Mouse (Mus musculus) urinary bladder, postnatal 25 days (tissue): ENCODE measurements around the gene Rbms3.

Experiments
- DNase-seq: peaks from one replicate; pipeline ENCODE4 v3.0.0; 2022; ENCODE audit warnings: low spot score

The Rbms3 gene

DNA sequence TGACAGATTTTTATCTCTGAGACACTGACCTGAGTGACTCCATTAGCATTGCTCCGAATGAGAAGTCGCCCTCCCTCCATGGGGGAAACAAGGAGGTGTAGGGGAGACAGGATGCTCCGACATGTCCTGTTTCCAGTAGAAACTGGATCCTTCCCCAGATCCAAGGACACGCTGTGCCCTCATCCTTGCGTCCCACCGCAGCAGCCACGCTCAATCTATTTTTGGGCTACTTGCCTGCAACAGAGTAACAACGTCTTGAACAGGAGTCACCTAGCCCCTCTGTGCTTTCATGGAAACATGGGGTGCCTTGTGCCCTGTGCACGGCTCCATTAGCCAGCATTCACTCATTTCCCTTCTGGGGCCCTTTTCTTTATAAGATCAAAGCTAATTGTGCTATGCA, at the start of gene Rbms3:
Rbms3 (minus strand) TSS at position 143 of the 400 bp plus-strand sequence.
- DNase-seq, result no peak

GRCm38 (mm10) chr9:117673311-117673710, 43.6 kb upstream of the Rbms3 start:
- DNase-seq, result no peak

DNA sequence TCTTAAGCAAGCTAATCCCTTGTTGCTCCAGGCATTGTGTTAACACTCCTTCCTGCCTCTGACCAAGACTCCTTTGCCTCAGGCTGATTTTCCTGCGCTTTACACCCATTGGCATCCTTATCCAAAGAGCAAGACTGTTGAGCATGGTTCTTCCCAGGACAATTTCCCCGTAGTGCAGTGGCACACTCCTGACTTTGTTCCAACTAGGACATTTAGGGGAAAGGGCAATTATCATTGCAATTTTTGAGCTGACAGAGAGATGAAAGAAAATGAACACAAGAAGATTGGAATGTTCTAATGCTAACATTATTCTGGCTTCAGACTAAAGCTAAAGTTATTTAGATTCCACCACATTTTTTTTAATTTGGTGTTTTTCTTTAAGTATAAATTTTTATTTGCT, 24.9 kb upstream of the Rbms3 start:
- DNase-seq, result no peak

- no peak for DNase-seq
Measured at GRCm38 (mm10) chr9:117653641-117654040, 23.9 kb upstream of the Rbms3 start.

- no peak for DNase-seq
Measured at GRCm38 (mm10) chr9:117646131-117646530, 16.4 kb upstream of the Rbms3 start.

DNA sequence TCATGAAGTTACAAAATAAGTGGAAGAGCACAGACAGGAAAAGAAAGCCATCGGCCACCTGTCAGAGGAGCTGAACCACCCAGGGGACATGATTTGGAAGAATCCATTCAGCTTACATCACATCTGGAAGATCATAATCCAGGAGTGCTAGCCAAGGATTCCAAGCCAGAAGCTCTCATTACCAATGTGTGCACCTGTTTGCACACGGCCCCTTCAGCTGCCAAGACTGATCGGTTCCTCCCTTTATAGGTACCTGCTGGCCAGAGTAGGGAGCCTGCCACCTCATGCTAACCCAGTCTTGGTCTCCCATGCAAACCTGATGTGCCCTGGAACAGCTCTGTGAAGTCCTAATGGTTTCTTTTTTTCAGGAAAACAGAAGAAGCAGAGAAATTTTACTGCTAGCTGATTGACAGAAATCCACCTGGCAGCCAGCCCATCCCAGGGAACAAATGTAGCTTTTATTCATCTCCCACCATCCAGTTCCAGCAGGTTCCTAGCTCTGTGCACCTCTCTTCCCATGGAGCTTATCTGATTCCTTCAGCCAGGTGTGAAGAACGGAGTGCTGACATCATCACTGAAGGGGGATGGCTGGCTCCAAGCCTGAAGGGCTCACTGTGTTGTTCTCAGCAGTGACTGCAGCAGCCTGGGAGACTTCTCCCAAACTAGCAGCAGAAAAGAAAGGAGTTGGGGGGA, 11.5 kb upstream of the Rbms3 start:
- no peak for DNase-seq

GRCm38 (mm10) chr9:117638623-117639185, 9.0 kb upstream of the Rbms3 start:
- no peak for DNase-seq

DNA sequence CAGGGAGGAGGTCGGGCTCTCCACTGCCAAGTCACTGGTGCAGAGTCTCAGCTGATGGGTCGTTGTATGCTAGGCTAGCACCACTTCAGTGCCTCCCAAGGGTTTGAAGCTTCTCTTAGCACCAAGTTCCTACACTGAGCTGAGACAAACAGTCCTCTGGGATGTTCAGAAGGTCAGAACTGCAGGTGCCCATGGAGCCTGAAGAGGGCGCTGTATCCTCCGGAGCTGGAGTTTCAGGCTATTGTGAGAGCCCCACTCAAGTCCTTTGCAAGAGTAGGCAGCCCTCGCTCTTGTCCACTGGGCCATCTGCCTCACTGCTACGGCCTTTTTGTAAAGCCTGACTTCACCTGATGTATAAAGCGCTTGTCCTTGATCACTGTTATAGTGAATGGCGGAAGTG, 6.8 kb upstream of the Rbms3 start:
- DNase-seq, result no peak

DNA sequence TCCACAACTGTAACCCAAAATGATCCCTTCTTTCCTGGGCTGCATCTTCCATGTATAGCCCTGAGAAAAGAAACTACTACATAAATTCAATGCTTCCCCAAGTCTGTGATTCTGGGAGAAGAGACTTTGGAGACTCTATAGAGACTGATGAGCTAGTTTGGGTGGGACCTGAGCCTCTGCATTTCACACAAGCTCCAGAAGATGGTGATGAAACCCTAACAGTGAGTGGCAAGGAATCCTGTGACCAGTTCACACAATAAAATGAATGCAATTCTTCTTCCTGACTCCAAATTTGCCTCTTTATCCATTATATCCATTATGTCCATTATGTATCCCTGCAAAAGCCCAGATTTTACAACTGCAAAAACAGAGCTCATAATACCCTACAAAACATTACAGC, 2.5 kb downstream of the Rbms3 start:
- no peak for DNase-seq

DNA sequence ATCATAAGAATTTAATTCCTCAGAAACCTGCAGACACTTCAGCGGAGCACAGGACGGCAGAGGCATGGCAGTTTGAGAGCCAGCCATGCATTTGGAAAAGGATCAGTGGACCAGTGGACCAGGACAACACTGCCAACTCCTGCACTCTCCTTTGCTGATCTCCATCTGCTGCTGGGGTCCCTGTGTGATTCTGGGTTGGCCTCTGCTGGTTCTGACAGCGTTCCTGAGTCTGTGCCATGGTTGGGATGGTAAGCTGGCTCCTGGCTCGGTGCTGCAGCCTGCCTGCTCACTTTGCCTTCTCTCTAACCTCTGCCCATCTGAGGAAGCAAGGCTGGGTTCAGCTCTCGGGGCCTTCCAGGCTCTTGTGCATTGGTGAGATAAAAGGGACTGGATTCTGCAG, 28.9 kb downstream of the Rbms3 start:
- no peak for DNase-seq

DNA sequence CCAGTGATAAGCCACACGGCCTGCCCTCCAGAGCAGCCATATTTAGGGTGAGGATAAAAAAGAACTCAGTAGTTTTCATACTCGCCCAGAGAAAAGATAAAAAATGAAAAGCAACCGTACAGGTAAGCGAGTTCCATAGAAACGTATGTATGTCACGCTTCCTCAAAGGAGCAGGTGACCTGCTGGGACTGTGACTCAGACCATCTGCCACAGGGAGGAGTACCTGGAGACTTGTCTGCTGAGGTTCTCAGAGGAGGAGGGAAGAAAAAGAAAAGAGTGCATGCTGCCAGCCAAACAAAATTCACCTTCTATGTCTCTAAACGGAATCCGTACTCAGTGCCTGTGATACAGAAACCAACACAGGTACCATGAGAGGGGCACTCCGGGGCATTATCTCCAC, 30.4 kb downstream of the Rbms3 start:
- DNase-seq, result no peak

DNA sequence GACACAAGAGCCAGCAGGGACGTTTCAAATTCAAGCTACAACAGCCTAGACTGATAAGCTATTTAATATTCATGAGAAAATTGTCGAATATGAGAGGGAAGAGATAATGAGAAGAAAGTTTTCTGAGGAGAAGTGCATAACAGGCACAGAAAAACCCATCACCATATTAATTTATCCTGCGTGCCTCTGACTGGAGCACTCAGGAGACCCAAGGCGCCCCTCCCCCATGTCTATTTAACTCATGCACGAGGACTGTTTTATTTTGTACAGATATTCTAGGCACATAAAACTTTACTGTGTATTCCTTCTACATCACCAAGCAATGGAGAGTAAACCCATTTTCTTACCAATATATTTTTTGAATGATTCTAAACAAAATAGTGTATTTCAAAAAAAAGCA, 33.6 kb downstream of the Rbms3 start:
- DNase-seq, result no peak

DNA sequence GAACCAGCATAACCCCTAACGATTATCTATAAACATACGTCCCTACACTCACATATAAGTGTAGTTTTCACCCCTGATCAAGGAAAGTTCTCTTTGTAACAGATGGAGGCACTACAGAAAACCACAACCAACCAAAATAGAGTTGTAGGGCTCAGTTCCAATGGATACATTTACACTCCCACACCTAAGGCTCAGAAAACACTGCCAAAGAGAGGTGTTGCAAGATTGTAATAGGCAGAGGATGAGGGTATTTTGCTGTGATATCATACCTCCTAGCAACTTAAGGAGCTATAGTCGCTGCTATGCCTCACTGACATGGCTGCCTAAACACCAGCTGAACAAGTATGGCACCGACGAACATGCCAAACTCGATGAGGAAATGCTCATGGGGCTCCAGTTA, 44.4 kb downstream of the Rbms3 start:
- DNase-seq, result no peak

DNA sequence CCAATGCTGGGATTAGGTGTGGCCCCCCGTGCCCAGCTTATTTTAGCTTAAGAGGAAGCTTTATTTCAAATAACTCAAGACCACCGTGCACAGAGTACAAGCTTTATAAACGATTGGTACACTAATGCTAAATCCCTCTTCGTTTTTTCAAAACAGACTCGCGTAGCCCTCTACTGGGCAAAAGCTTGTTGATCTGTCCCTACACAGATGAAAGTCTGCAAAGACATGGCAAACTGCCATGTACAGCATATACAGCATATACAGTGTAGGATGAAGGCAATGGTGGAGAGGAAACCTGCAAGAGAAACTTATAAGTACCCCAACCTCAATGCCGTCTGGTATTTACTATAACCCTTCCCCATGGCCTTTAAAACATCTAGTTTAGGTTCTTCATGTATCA, 46.1 kb downstream of the Rbms3 start:
- DNase-seq, result no peak

- no peak for DNase-seq
Measured at GRCm38 (mm10) chr9:117582591-117582990, 47.1 kb downstream of the Rbms3 start.

DNA sequence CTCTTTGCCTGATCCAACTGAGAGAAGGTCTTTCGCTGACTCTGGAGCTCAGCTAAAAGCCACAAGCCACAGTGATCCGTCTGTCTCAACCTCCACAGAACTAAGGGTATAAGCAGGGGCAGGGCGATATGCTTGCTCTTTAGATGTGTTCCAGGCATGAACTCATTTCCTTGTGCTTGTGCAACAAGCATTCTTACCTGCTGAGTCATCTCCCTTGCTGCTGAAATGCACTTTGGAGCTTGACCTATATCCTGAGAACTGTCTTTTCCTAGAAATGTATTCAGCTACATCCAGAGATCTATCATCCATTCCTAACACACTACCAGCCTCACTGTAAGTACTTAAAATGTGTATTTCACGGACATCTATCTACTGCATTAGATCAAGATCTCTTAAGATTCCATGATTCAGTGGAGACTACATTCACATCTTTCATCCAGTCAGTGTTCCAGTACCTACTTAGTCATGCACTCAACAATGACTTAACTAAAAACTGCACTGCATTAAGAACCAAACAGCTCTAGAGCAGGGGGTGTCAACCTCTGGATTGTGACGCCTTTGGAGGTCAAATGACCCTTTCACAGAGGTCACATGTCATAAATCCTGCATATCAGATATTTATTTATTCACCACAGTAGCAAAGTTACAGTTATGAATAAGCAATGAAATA, 58.4 kb downstream of the Rbms3 start:
- peak; percentile 8 for DNase-seq

DNA sequence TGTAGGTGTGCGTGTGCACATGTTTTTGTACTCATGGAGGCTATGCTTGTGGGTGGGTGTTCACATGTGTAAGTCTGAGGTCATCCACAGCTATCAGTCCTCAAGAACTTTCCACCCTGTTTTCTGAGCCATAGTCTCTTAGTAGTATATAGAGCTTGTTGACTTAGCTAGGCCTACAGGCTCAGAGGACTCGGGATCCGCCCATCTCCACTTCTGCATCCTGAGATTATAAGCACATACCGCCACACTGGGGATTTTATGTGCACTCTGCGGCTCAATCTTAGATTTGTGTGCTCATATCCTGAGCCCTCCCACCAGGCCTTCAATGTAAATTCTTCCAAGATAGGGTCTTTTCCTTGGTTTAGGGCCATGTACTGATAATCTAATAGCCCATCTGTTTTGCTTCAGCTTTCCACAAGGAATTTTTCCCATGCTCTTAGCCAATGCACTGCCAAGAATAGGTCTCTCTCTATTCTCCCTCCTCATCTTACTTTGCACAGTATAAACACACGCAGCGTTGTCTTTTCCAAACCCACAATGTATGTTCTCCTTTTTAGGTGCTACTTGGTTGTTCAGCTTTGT, 59.4 kb downstream of the Rbms3 start:
- DNase-seq, result no peak

DNA sequence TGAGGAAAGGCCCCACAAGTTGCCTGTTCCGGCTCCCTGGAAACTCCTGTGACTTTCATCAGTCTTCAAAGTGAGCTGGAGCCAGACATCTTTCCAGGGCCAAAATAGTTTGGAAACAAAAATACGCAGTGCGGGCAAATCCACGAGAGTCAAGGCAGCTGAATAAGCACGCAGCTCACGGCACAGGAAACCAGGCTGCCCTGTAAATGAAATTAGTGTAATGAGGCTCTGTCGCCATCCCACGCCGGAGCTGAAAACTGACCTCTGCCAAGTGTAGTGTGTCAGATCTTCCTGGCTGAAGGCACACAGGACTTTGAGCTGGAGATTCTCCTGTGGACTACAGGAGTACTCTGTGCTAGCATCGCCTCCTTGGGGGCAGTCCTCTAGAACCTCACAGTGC, 63.4 kb downstream of the Rbms3 start:
- no peak for DNase-seq

DNA sequence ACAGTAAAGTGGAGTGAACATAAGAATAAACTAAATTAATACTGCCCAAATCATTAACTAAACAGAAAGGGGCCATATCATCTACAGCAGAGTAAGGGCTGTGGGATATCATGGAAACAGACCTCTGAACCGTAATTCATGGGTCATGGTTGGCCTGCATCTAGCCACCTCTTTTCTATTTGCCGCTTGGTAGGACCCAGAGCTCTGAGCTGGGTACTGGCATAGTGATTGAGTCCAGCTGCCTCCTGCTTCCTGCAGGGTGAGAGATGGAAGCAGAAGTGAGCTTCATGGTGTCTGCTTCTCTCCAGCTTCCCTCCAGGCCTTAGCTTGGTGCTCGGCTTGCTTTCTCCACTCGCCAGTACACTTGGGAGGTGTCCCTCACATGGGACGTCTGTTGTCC, 71.2 kb downstream of the Rbms3 start:
- DNase-seq, result no peak

DNA sequence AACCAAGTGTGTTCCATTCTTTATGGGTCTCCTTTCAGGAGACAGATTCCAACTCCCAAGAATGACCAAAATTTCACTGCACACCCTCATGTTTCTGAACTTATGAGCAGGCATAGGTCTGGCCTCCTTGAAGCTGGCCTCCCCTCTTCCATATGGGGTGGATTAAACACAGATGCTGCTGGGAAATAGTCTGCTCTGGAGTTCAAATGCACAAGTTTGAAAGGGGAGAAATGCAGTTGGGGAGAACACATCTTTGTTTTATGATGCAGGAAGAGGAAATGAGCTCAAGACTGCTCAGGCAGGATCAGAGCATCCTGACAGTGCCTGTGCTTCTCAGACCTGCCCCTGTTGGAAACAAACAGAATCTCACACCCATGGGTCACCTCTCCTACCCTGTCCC, 75.4 kb downstream of the Rbms3 start:
- no peak for DNase-seq

DNA sequence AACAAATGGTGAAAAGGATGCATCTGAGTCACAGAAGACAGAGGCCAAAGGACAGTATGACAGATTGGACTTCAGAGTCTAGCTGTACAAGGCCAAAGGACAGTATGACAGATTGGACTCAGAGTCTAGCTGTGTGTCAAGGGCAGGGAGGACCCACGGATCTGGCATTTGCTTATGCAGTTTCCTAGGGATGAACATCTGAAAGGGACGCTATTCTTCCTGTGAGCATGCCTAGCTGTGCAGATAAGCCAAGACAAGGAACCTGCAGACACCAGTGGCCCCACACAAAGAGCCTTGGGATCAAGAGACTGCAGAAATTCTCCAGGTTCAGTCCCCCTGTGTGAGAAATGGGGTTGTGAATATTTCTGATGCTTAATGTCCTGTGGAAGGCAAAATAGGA, 100.4 kb downstream of the Rbms3 start:
- no peak for DNase-seq

GRCm38 (mm10) chr9:117508941-117509340, 120.8 kb downstream of the Rbms3 start:
- no peak for DNase-seq

- no peak for DNase-seq
Measured at GRCm38 (mm10) chr9:117491866-117492265, 137.8 kb downstream of the Rbms3 start.
